Mouse (Mus musculus): ENCODE results near the gene Traf5. TPM values are rescaled to one million over a fixed set of nuclear protein-coding genes. Genes with fewer than 3 reads are reported as not detected.

Traf5 gene
- total RNA-seq, 2 experiments from 2014 or later, result 26.2 to 28.6 TPM

DNA sequence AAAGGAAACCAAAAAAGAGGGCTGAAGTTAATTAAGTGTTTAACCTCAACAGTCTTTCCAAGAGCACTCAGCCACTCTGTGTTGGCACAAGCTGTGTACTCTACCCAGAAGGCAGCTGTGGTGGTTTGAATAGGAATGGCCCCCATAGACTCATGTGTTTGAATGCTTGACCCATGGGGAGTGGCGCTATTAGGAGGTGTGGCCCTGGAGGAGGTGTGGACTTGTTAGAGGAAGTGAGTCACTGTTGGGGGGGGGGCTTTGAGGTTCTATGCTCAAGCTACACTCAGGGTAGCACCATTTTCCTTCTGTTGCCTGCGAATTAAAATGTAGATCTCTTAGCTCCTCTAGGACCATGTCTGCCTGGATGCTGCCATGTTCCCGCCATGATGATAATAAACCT lies 25.4 kb downstream of the Traf5 start:
- DNase-seq (ENCODE audit: low spot score in 2 of 2), result no peak

GRCm38 (mm10) chr1:192063209-192063946 lies 29.0 kb downstream of the Traf5 start:
- DNase-seq (ENCODE audit: low spot score in 2 of 2), result no peak

GRCm38 (mm10) chr1:192062682-192063081 lies 29.7 kb downstream of the Traf5 start:
- no peak for DNase-seq (ENCODE audit: low spot score in 2 of 2)

DNA sequence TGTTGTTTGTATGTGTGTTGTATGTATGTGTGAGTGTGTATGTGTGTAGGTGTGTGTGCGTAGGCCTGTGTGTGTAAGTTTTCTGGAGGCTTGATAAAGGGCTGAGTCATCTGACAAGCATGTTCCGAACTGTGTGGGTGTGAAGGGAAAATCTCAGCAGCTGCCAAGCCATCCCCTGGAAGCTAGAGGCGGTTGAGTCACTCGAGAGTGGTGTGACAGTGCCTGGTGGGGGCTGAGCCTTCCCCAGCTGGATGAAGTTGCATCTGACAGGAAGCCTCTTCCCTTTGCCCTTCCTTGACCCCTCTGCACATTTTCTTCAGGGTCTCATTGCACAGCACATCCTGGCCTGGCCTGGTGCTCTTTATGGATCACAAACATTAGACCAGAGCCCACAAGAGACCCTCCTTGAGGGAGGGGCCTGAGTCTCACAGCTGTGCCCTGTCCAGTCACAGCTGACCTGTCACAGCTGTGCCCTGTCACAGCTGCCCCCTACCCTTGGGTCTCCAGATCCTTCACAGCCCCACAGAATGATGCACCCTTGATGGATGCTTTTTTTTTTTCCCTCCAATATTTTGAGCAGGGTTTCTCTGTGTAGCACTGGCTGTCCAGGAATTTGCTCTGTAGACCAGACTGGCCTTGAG lies 30.6 kb downstream of the Traf5 start:
- DNase-seq (ENCODE audit: low spot score in 2 of 2), result peak; percentile 48 to 61

GRCm38 (mm10) chr1:192058911-192059310 lies 33.4 kb downstream of the Traf5 start:
- DNase-seq (ENCODE audit: low spot score in 2 of 2), result no peak

GRCm38 (mm10) chr1:192053726-192054125 lies 38.6 kb downstream of the Traf5 start:
- DNase-seq (ENCODE audit: low spot score in 2 of 2), result no peak

DNA sequence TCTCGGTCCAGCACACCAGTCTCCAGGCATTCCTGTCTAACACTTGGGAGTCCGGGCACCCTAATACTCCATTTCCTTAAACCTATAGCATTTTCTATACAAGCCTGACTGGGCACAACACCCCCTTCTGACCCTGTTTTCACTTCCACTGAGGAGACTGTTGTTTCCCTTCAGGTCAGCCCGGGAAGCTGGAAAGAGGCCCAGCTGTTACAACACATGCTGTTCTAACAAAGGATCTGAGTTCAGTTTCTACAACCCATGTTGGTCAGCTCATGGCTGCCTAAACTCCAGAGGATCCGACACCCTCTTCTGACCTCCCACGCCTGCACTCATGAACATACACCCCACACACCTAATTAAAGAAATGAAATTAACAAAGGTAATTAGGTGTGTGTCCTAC lies 39.4 kb downstream of the Traf5 start:
- DNase-seq (ENCODE audit: low spot score in 2 of 2), result no peak

DNA sequence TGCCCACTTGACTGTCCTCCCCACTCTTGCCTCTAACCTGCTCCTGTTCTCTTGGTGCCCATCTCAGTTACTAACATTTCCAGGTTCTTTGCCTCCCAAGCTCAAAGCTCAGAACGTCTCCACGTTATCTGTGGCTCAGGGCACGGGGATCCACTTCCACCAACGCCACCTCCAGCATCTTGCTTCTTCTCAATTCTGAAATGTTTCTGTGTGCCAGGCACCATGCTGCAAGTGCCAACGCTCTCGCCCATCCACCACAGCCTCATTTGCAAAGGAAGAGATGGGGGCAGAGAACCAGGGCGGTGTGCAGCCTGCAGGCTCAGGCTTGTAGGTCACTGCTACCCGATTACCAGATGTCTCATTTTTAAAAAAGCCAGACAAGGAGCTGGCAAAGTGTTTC lies 39.9 kb downstream of the Traf5 start:
- DNase-seq (ENCODE audit: low spot score in 2 of 2), result no peak

DNA sequence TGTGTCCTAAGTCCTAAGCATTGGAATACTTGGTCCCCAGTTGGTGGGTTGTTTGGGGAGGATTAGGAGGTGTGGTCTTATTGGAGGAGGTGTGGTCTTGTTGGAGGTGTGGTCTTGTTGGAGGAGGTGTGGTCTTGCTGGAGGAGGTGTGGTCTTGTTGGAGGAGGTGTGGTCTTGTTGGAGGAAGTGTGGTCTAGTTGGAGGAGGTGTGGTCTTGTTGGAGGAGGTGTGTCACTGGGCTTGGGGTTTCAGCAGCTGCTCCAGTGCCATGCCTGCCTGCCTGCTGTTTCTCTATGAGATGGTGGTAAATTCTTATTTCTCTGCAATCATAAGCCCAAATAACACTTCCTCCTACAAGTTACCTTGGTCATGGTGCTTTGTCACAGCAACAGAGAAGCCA lies 93.3 kb downstream of the Traf5 start:
- DNase-seq (ENCODE audit: low spot score in 2 of 2), result no peak

DNA sequence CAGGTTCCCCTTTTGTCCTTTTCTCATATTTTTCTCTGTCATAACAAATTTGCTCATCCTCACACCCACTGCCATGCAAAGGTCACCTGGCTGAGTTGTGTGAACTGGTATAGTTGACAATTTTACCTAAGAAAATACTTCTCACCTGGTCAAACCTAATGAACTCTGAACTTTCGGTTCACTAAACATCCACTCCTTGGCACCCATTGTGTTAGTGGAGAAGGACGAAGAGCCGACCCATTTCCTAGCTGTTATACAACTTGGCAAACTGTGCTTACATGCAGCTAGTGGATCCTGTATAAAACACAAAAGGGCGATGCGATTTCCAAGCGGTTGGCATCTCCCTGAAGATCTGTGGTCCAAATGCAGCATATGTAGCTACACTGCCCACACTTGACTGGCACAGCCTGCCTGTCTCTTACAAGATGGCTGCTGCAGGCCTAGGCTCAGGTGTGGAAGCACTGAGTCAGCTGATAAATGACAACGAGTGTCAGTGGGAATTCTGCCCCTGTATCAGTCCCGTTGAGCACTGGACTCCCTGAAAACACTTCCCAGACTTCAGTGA lies 95.7 kb downstream of the Traf5 start:
- no peak for DNase-seq (ENCODE audit: low spot score in 2 of 2)

GRCm38 (mm10) chr1:191995916-191996315 lies 96.4 kb downstream of the Traf5 start:
- no peak for DNase-seq (ENCODE audit: low spot score in 2 of 2)

- peak in 1 of 2 experiments; percentile 45 for DNase-seq (ENCODE audit: low spot score in 2 of 2)
Measured at GRCm38 (mm10) chr1:191995488-191995887, 96.9 kb downstream of the Traf5 start.

DNA sequence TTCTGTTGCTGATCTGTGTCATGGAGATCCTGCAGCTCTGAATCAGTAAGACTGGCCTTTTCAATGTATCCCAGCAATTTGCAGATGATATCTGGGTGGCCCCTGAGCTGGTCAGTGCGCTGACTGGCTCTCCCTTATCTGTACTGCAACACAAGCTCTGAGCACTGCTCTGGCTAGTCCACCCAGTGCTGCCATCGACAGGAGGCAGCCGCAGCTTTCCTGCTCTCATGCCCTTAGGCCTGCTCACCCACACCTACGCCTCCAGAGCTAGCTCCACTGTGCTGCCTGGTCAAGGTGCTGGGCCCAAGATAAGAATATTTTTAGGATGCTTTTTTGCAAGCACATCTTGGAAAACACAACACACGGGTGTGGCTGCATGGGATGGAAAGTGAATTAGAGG lies 97.9 kb downstream of the Traf5 start:
- no peak for DNase-seq (ENCODE audit: low spot score in 2 of 2)

DNA sequence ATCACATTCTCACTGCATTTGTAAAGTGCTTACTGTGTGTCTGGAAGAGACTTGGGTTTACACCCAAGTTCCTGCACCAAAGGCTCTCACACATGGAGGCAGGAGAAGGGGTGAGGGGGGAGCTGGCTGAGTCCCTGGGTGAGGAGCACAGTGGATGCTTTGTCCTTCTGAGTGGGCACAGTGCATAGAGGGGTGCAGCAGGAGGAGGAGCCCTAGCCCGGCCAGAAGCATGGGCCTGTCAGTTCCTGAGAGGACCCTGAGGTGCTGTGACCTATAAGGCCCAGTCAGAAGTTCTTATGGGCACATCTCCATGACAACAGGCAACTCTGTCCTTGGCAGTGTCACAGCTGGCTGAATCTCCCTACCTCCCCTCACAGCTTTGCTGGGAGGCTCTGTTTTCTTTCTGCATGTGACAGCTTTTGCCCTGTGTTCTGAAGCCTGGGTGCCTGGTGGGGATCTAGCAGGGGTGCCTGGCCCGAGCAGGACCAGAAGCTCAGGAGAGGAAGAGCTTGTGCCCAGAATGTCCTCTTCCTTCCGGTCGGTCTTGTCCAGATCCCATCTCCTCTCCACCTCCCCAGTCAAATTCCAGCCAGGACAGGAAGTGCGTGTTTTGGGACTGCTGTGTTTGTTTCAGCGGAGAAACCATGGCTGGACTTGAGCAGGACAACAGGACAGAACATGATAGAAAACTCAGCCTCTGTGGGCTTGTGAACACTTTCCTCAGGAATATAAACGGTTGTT lies 100.1 kb downstream of the Traf5 start:
- DNase-seq (ENCODE audit: low spot score in 2 of 2), result no peak

GRCm38 (mm10) chr1:191989994-191990393 lies 102.4 kb downstream of the Traf5 start:
- peak; percentile 86 to 97 for DNase-seq (ENCODE audit: low spot score in 2 of 2)

- DNase-seq (ENCODE audit: low spot score in 2 of 2), result no peak
Measured at GRCm38 (mm10) chr1:191989060-191989459, 103.3 kb downstream of the Traf5 start.

- no peak for DNase-seq (ENCODE audit: low spot score in 2 of 2)
Measured at GRCm38 (mm10) chr1:191988646-191989045, 103.7 kb downstream of the Traf5 start.

DNA sequence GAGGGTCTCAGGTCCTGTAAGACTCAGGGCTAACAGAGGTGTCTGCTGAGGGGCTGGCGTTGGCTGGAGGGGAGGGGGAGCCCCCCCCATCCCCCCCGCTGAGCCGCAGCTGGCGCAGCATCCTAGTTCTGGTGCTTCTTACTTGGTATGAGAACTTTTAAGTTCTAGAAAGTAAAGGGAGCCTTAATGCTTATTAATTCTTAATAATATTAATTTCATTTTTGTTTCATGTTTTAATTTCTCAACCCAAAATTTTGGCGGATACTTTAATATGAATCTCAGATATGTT lies 104.9 kb downstream of the Traf5 start:
- no peak for DNase-seq (ENCODE audit: low spot score in 2 of 2)

GRCm38 (mm10) chr1:191986674-191987480 lies 105.5 kb downstream of the Traf5 start:
- DNase-seq (ENCODE audit: low spot score in 2 of 2), result no peak

DNA sequence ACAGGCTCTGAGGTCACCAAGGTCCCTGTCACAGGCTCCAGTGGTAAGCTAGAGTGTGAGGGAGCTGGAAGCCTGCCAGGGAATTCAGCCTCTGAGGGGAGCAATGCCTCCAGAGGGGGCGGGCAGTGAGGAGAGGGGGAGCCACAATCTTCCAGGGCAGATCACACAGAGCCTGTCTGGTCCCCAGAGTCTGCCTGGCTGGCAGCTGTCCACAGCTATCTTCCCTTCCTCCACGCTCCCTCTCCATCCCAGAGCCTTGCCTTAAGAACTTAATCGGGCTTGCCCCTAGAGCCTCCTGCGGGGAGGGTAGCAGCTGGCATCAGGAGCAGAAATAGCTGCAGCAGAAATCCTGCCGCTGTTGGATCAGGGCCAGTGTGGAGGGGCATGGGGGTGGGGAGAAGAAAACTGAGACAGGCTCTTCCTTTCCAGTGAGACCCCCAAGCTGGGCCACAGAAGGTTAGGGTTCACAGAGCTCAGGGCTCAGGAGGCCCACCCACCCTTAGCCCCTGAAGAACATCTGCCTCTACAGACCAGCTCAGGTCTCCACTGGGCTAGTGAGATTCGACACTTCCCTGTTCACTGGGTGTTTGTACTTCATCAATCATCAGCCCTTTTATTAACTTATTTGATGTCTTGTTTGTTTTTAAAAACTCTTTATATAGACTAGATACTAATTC lies 110.8 kb downstream of the Traf5 start:
- peak in 1 of 2 experiments; percentile 49 for DNase-seq (ENCODE audit: low spot score in 2 of 2)

DNA sequence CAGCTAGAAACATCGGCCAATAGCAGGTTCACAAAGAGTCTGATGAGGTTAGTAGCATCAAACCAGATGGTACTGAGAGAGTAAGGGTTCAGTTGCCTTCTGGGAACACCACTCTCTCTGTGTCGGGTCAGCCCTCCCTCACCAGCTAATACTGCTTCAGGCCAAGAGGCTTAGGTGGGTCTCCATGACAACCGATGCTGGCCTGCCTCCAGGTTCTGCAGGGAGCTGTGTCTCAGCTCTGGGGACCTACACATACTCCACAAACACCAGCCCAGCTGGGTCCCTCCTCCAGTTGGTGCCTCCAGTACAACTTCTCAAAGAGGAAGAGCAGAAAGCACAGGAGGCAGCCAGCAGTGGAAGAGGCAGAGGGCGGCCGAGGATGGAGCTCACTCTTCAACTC lies 115.2 kb downstream of the Traf5 start, which contains the start of gene Rd3:
TSS of gene Rd3 (plus strand) at position 184 of the 400 bp plus-strand sequence.
- peak in 1 of 2 experiments; percentile 47 for DNase-seq (ENCODE audit: low spot score in 2 of 2)

All from gastrocnemius, postnatal 4 days (tissue).